Mouse (Mus musculus): ENCODE data around the gene Gm49358. TPM values are rescaled to one million over a fixed set of nuclear protein-coding genes. Genes with fewer than 3 reads are reported as not detected.

The Gm49358 gene
- polyA plus RNA-seq, 1 experiment: not detected

GRCm38 (mm10) chr10:86757724-86758123 lies 6.0 kb upstream of the Gm49358 start:
- Histone ChIP-seq H3K4me1 (ENCODE audit: control insufficient read depth) (no peaks in the 10 kb centered on the region), H3K4me3 (replicated peaks) (no peak overlapping the region), H3K9me3 (ENCODE audit: control insufficient read depth, low read length) (peaks cover under 1% of the 10 kb centered on the region; the same call in 1 of the 2 replicates), H3K36me3 (ENCODE audit: control insufficient read depth) (no peaks in the 10 kb centered on the region), H3K27me3 (ENCODE audit: control insufficient read depth) (no peaks in the 10 kb centered on the region)
- TF ChIP-seq GATA1 (IDR thresholded peaks at IDR 0.05; ENCODE audit: low read length) (no peak), TAL1 (IDR thresholded peaks at IDR 0.05; ENCODE audit: low read length) (no peak)

- Histone ChIP-seq H3K36me3 (ENCODE audit: control insufficient read depth) (no peaks in the 10 kb centered on the region), H3K4me3 (replicated peaks) (no peak overlapping the region), H3K4me1 (ENCODE audit: control insufficient read depth) (no peaks in the 10 kb centered on the region), H3K27me3 (ENCODE audit: control insufficient read depth) (no peaks in the 10 kb centered on the region), H3K9me3 (ENCODE audit: control insufficient read depth, low read length) (peaks cover 5% of the 10 kb centered on the region; the same call in 1 of the 2 replicates)
- no peak for TF ChIP-seq GATA1 (IDR thresholded peaks at IDR 0.05; ENCODE audit: low read length)
- TF ChIP-seq TAL1 (IDR thresholded peaks at IDR 0.05; ENCODE audit: low read length): no peak
Measured at GRCm38 (mm10) chr10:86758211-86758610, 5.6 kb upstream of the Gm49358 start.

GRCm38 (mm10) chr10:86761236-86761635 lies 2.5 kb upstream of the Gm49358 start:
- no peak for TF ChIP-seq TAL1 (IDR thresholded peaks at IDR 0.05; ENCODE audit: low read length)
- TF ChIP-seq GATA1 (IDR thresholded peaks at IDR 0.05; ENCODE audit: low read length): no peak
- H3K27me3 ChIP-seq (ENCODE audit: control insufficient read depth): no peaks in the 10 kb centered on the region

GRCm38 (mm10) chr10:86761722-86762383 lies 1.9 kb upstream of the Gm49358 start:
- Histone ChIP-seq H3K4me1 (ENCODE audit: control insufficient read depth) (no peaks in the 10 kb centered on the region), H3K4me3 (replicated peaks) (no peak overlapping the region), H3K27me3 (ENCODE audit: control insufficient read depth) (no peaks in the 10 kb centered on the region), H3K36me3 (ENCODE audit: control insufficient read depth) (no peaks in the 10 kb centered on the region), H3K9me3 (ENCODE audit: control insufficient read depth, low read length) (peaks cover 5% of the 10 kb centered on the region; the same call in 1 of the 2 replicates)
- TF ChIP-seq TAL1 (IDR thresholded peaks at IDR 0.05; ENCODE audit: low read length): no peak
- no peak for TF ChIP-seq GATA1 (IDR thresholded peaks at IDR 0.05; ENCODE audit: low read length)

More at GRCm38 (mm10) chr10:86761236-86761635, 2.5 kb upstream of the Gm49358 start:
- no peak overlapping the region for H3K4me3 ChIP-seq (replicated peaks)
- no peaks in the 10 kb centered on the region for H3K36me3 ChIP-seq (ENCODE audit: control insufficient read depth)
- peaks cover 5% of the 10 kb centered on the region; the same call in 1 of the 2 replicates for H3K9me3 ChIP-seq (ENCODE audit: control insufficient read depth, low read length)
- H3K4me1 ChIP-seq (ENCODE audit: control insufficient read depth): no peaks in the 10 kb centered on the region

- H3K9me3 ChIP-seq (ENCODE audit: control insufficient read depth, low read length): peaks cover 5% of the 10 kb centered on the region; the same call in 1 of the 2 replicates
- no peaks in the 10 kb centered on the region for H3K27me3 ChIP-seq (ENCODE audit: control insufficient read depth)
- TF ChIP-seq GATA1 (IDR thresholded peaks at IDR 0.05; ENCODE audit: low read length) (no peak), TAL1 (IDR thresholded peaks at IDR 0.05; ENCODE audit: low read length) (no peak)
- no peaks in the 10 kb centered on the region for H3K36me3 ChIP-seq (ENCODE audit: control insufficient read depth)
- no peak overlapping the region for H3K4me3 ChIP-seq (replicated peaks)
- no peaks in the 10 kb centered on the region for H3K4me1 ChIP-seq (ENCODE audit: control insufficient read depth)
Measured at GRCm38 (mm10) chr10:86762384-86762730, 1.4 kb upstream of the Gm49358 start.

GRCm38 (mm10) chr10:86765344-86765966 lies 1.7 kb downstream of the Gm49358 start:
- no peaks in the 10 kb centered on the region for H3K4me1 ChIP-seq (ENCODE audit: control insufficient read depth)
- no peaks in the 10 kb centered on the region for H3K36me3 ChIP-seq (ENCODE audit: control insufficient read depth)
- peaks cover 5% of the 10 kb centered on the region; the same call in 1 of the 2 replicates for H3K9me3 ChIP-seq (ENCODE audit: control insufficient read depth, low read length)
- no peaks in the 10 kb centered on the region for H3K27me3 ChIP-seq (ENCODE audit: control insufficient read depth)
- no peak for TF ChIP-seq GATA1 (IDR thresholded peaks at IDR 0.05; ENCODE audit: low read length)
- TF ChIP-seq TAL1 (IDR thresholded peaks at IDR 0.05; ENCODE audit: low read length): no peak
- no peak overlapping the region for H3K4me3 ChIP-seq (replicated peaks)

- Histone ChIP-seq H3K4me1 (ENCODE audit: control insufficient read depth) (no peaks in the 10 kb centered on the region), H3K9me3 (ENCODE audit: control insufficient read depth, low read length) (no peaks in the 10 kb centered on the region), H3K36me3 (ENCODE audit: control insufficient read depth) (no peaks in the 10 kb centered on the region), H3K4me3 (replicated peaks) (no peak overlapping the region), H3K27me3 (ENCODE audit: control insufficient read depth) (no peaks in the 10 kb centered on the region)
- no peak for TF ChIP-seq GATA1 (IDR thresholded peaks at IDR 0.05; ENCODE audit: low read length)
- no peak for TF ChIP-seq TAL1 (IDR thresholded peaks at IDR 0.05; ENCODE audit: low read length)
Measured at GRCm38 (mm10) chr10:86769216-86769615, 5.4 kb downstream of the Gm49358 start.

- Histone ChIP-seq H3K9me3 (ENCODE audit: control insufficient read depth, low read length) (no peaks in the 10 kb centered on the region), H3K36me3 (ENCODE audit: control insufficient read depth) (no peaks in the 10 kb centered on the region), H3K4me1 (ENCODE audit: control insufficient read depth) (no peaks in the 10 kb centered on the region), H3K27me3 (ENCODE audit: control insufficient read depth) (no peaks in the 10 kb centered on the region), H3K4me3 (replicated peaks) (no peak overlapping the region)
- no peak for TF ChIP-seq GATA1 (IDR thresholded peaks at IDR 0.05; ENCODE audit: low read length)
Measured at GRCm38 (mm10) chr10:86769797-86770196, 6.0 kb downstream of the Gm49358 start.

GRCm38 (mm10) chr10:86771701-86772100 lies 7.9 kb downstream of the Gm49358 start:
- H3K4me1 ChIP-seq (ENCODE audit: control insufficient read depth): no peaks in the 10 kb centered on the region
- H3K9me3 ChIP-seq (ENCODE audit: control insufficient read depth, low read length): no peaks in the 10 kb centered on the region
- no peak overlapping the region for H3K4me3 ChIP-seq (replicated peaks)
- H3K27me3 ChIP-seq (ENCODE audit: control insufficient read depth): peaks cover under 1% of the 10 kb centered on the region; the same call in 1 of the 2 replicates
- H3K36me3 ChIP-seq (ENCODE audit: control insufficient read depth): no peaks in the 10 kb centered on the region
- TF ChIP-seq GATA1 (IDR thresholded peaks at IDR 0.05; ENCODE audit: low read length) (no peak), TAL1 (IDR thresholded peaks at IDR 0.05; ENCODE audit: low read length) (no peak)

Data from erythroblast, embryonic 14.5 days (primary cell).